Mouse (Mus musculus) cerebellum, adult 2 months (tissue): ENCODE results near the gene Slc1a2. TPM values are rescaled to one million over a fixed set of nuclear protein-coding genes. Genes with fewer than 3 reads are reported as not detected.

Experiments used
- DNase-seq, 2 experiments: peaks; one replicate each; pipeline ENCODE4 v3.0.0; 2021
- H3K27ac ChIP-seq: fragments of 200-500 bp; 2 replicates; pipeline ENCODE4 v1.5.1; 2012; ENCODE audit warnings: low read length, control low read depth, inconsistent platforms; ENCODE audit not compliant: insufficient read depth
- H3K27me3 ChIP-seq: fragments of 200-500 bp; 2 replicates; pipeline ENCODE4 v1.6.1; 2012; ENCODE audit warnings: inconsistent platforms, mild to moderate bottlenecking, low read length, moderate library complexity; ENCODE audit not compliant: control insufficient read depth, insufficient read depth
- H3K4me1 ChIP-seq: fragments of 200-500 bp; 2 replicates; pipeline ENCODE4 v1.6.1; 2011; ENCODE audit warnings: low read length; ENCODE audit not compliant: control insufficient read depth, insufficient read depth
- H3K4me3 ChIP-seq: fragments of 200-500 bp; replicated peaks from 2 replicates; pipeline ENCODE3; 2011; ENCODE audit warnings: mild to moderate bottlenecking, low read depth, low read length, control low read depth; ENCODE audit not compliant: insufficient read depth
- CTCF ChIP-seq: fragments of 200-500 bp; IDR thresholded peaks from 2 replicates; pipeline ENCODE4 v1.5.1; 2011; ENCODE audit warnings: low read depth, mild to moderate bottlenecking, control low read depth, low read length, moderate library complexity, borderline replicate concordance; ENCODE audit not compliant: insufficient read depth
- POLR2A ChIP-seq: fragments of 200-500 bp; IDR thresholded peaks from 2 replicates; pipeline ENCODE4 v1.6.1; 2011; ENCODE audit warnings: low read length, control low read depth, borderline replicate concordance; ENCODE audit not compliant: insufficient read depth
- WGBS: fragments of 180-500 bp; shearing (Covaris S2); methylation state at CpG from one replicate; pipeline ENCODE4 v1.1.7; 2018; 5-methylcytosine and 5-hydroxymethylcytosine counted together
- polyA plus RNA-seq: library from polyadenylated mRNA; depleted of rRNA; stranded (reverse); fragments of >200 nt; gene quantifications from 2 replicates; pipeline ENCODE4 v1.2.3, GENCODE M21; 2012

The Slc1a2 gene
- polyA plus RNA-seq, 1 experiment = 219 TPM

- 97% methylated on average over 3 of the region's 3 CpGs for WGBS
- H3K4me3 ChIP-seq = no peak overlapping the region
- DNase-seq = no peak
- H3K27ac ChIP-seq = no peak overlapping the region
- H3K4me1 ChIP-seq = no peaks in the 10 kb centered on the region; the same call in 1 of the 2 replicates
- no peaks in the 10 kb centered on the region for H3K27me3 ChIP-seq
- TF ChIP-seq POLR2A (no peak), CTCF (no peak)
Measured at GRCm38 (mm10) chr2:102701382-102701781, 42.9 kb downstream of the Slc1a2 start.

GRCm38 (mm10) chr2:102703556-102703955, 45.1 kb downstream of the Slc1a2 start:
- H3K4me1 ChIP-seq = no peaks in the 10 kb centered on the region; the same call in 1 of the 2 replicates
- DNase-seq = no peak
- no peak overlapping the region for H3K4me3 ChIP-seq
- WGBS = 68% methylated on average over 3 of the region's 3 CpGs
- no peaks in the 10 kb centered on the region for H3K27me3 ChIP-seq
- TF ChIP-seq CTCF (no peak), POLR2A (no peak)
- no peak overlapping the region for H3K27ac ChIP-seq

- H3K4me1 ChIP-seq = no peaks in the 10 kb centered on the region; the same call in 1 of the 2 replicates
- DNase-seq = no peak
- H3K27ac ChIP-seq = no peak overlapping the region
- H3K27me3 ChIP-seq = no peaks in the 10 kb centered on the region
- 82% methylated on average over 1 of the region's 1 CpGs for WGBS
- no peak overlapping the region for H3K4me3 ChIP-seq
- TF ChIP-seq CTCF (no peak), POLR2A (no peak)
Measured at GRCm38 (mm10) chr2:102704781-102705180, 46.3 kb downstream of the Slc1a2 start.

- no peak overlapping the region for H3K27ac ChIP-seq
- DNase-seq = no peak
- 72% methylated on average over 5 of the region's 5 CpGs for WGBS
- no peaks in the 10 kb centered on the region for H3K4me1 ChIP-seq
- no peaks in the 10 kb centered on the region for H3K27me3 ChIP-seq
- H3K4me3 ChIP-seq = no peak overlapping the region
- no peak for TF ChIP-seq POLR2A
- no peak for TF ChIP-seq CTCF
Measured at GRCm38 (mm10) chr2:102711511-102711910, 53.1 kb downstream of the Slc1a2 start.

- WGBS = 84% methylated on average over 4 of the region's 4 CpGs
- Histone ChIP-seq H3K4me1 (no peaks in the 10 kb centered on the region), H3K27ac (no peak overlapping the region), H3K4me3 (no peak overlapping the region), H3K27me3 (no peaks in the 10 kb centered on the region)
- TF ChIP-seq CTCF (no peak), POLR2A (no peak)
- no peak for DNase-seq
Measured at GRCm38 (mm10) chr2:102712049-102712448, 53.6 kb downstream of the Slc1a2 start.

GRCm38 (mm10) chr2:102712678-102713628, 54.5 kb downstream of the Slc1a2 start:
- Histone ChIP-seq H3K27me3 (no peaks in the 10 kb centered on the region), H3K27ac (no peak overlapping the region), H3K4me3 (no peak overlapping the region), H3K4me1 (no peaks in the 10 kb centered on the region)
- no peak for TF ChIP-seq CTCF
- no peak for TF ChIP-seq POLR2A
- no peak for DNase-seq
- WGBS = 83% methylated on average over 7 of the region's 7 CpGs

- Histone ChIP-seq H3K4me1 (no peaks in the 10 kb centered on the region), H3K27me3 (no peaks in the 10 kb centered on the region), H3K27ac (no peak overlapping the region), H3K4me3 (no peak overlapping the region)
- no peak for TF ChIP-seq POLR2A
- no peak for TF ChIP-seq CTCF
- DNase-seq = no peak
- WGBS = 75% methylated on average over 2 of the region's 2 CpGs
Measured at GRCm38 (mm10) chr2:102714320-102714719, 55.9 kb downstream of the Slc1a2 start.

- TF ChIP-seq POLR2A (no peak), CTCF (no peak)
- Histone ChIP-seq H3K27ac (no peak overlapping the region), H3K27me3 (no peaks in the 10 kb centered on the region), H3K4me1 (no peaks in the 10 kb centered on the region), H3K4me3 (no peak overlapping the region)
- WGBS = 53% methylated on average over 1 of the region's 1 CpGs
- no peak for DNase-seq
Measured at GRCm38 (mm10) chr2:102715754-102716153, 57.3 kb downstream of the Slc1a2 start.
